Mouse (Mus musculus): Measurements from ENCODE around the gene Asxl1. TPM values are rescaled to one million over a fixed set of nuclear protein-coding genes. Genes with fewer than 3 reads are reported as not detected.

The Asxl1 gene
- polyA plus RNA-seq, 1 experiment from 2014 or later = 7.4 TPM

- no peaks in the 10 kb centered on the region for H3K9me3 ChIP-seq (ENCODE audit: control insufficient read depth)
- peaks cover 22% of the 10 kb centered on the region; the same call in 1 of the 2 replicates for H3K4me1 ChIP-seq (replicated peaks; ENCODE audit: control insufficient read depth, insufficient read depth, low read length)
- WGBS = 49% methylated on average over 5 of the region's 5 CpGs
- H3K9ac ChIP-seq (ENCODE audit: low read depth, low read length) = no peak overlapping the region
- no peak for TF ChIP-seq CTCF (IDR thresholded peaks at IDR 0.05; ENCODE audit: low read depth)
- H3K27ac ChIP-seq (ENCODE audit: low read depth, low read length) = no peak overlapping the region
- H3K27me3 ChIP-seq (replicated peaks; ENCODE audit: control insufficient read depth, insufficient read depth, low read length) = no peaks in the 10 kb centered on the region
- no peak for ATAC-seq
- no peak overlapping the region for H3K4me2 ChIP-seq (replicated peaks; ENCODE audit: low read depth)
- H3K36me3 ChIP-seq (ENCODE audit: control insufficient read depth, insufficient read depth) = peaks cover 39% of the 10 kb centered on the region
- H3K4me3 ChIP-seq (ENCODE audit: low read depth, low read length) = no peak overlapping the region
Measured at GRCm38 (mm10) chr2:153422051-153422450, 76.4 kb downstream of the Asxl1 start.

GRCm38 (mm10) chr2:153423113-153423512 is 77.5 kb downstream of the Asxl1 start:
- Histone ChIP-seq H3K27me3 (replicated peaks; ENCODE audit: control insufficient read depth, insufficient read depth, low read length) (no peaks in the 10 kb centered on the region), H3K27ac (ENCODE audit: low read depth, low read length) (0 out of 2 replicates have a peak overlapping the region, but pooled peaks have one; percentile 15), H3K36me3 (ENCODE audit: control insufficient read depth, insufficient read depth) (peaks cover 33% of the 10 kb centered on the region), H3K4me1 (replicated peaks; ENCODE audit: control insufficient read depth, insufficient read depth, low read length) (peaks cover 22% of the 10 kb centered on the region; the same call in 1 of the 2 replicates), H3K9ac (ENCODE audit: low read depth, low read length) (no peak overlapping the region), H3K4me2 (replicated peaks; ENCODE audit: low read depth) (no peak overlapping the region), H3K9me3 (ENCODE audit: control insufficient read depth) (no peaks in the 10 kb centered on the region), H3K4me3 (ENCODE audit: low read depth, low read length) (no peak overlapping the region)
- TF ChIP-seq CTCF (IDR thresholded peaks at IDR 0.05; ENCODE audit: low read depth) = no peak
- WGBS = 83% methylated on average over 3 of the region's 3 CpGs
- ATAC-seq = no peak

GRCm38 (mm10) chr2:153424557-153424956 is 78.9 kb downstream of the Asxl1 start:
- WGBS = 33% methylated on average over 8 of the region's 8 CpGs
- peaks cover 21% of the 10 kb centered on the region for H3K36me3 ChIP-seq (ENCODE audit: control insufficient read depth, insufficient read depth)
- H3K4me3 ChIP-seq (ENCODE audit: low read depth, low read length) = no peak overlapping the region
- peak; percentile 6; the same call in 1 of the 2 replicates for ATAC-seq
- H3K9me3 ChIP-seq (ENCODE audit: control insufficient read depth) = no peaks in the 10 kb centered on the region
- peak overlapping the region; percentile 95 for H3K27ac ChIP-seq (ENCODE audit: low read depth, low read length)
- peaks cover 22% of the 10 kb centered on the region for H3K4me1 ChIP-seq (replicated peaks; ENCODE audit: control insufficient read depth, insufficient read depth, low read length)
- peak overlapping the region; percentile 32 for H3K4me2 ChIP-seq (replicated peaks; ENCODE audit: low read depth)
- no peak for TF ChIP-seq CTCF (IDR thresholded peaks at IDR 0.05; ENCODE audit: low read depth)
- no peaks in the 10 kb centered on the region for H3K27me3 ChIP-seq (replicated peaks; ENCODE audit: control insufficient read depth, insufficient read depth, low read length)
- no peak overlapping the region for H3K9ac ChIP-seq (ENCODE audit: low read depth, low read length)

GRCm38 (mm10) chr2:153425124-153425844 is 79.7 kb downstream of the Asxl1 start:
- Histone ChIP-seq H3K27me3 (replicated peaks; ENCODE audit: control insufficient read depth, insufficient read depth, low read length) (no peaks in the 10 kb centered on the region), H3K4me2 (replicated peaks; ENCODE audit: low read depth) (peak overlapping the region; percentile 32), H3K9ac (ENCODE audit: low read depth, low read length) (no peak overlapping the region), H3K9me3 (ENCODE audit: control insufficient read depth) (no peaks in the 10 kb centered on the region), H3K36me3 (ENCODE audit: control insufficient read depth, insufficient read depth) (peaks cover 21% of the 10 kb centered on the region), H3K27ac (ENCODE audit: low read depth, low read length) (peak overlapping the region; percentile 95), H3K4me3 (ENCODE audit: low read depth, low read length) (no peak overlapping the region), H3K4me1 (replicated peaks; ENCODE audit: control insufficient read depth, insufficient read depth, low read length) (peaks cover 25% of the 10 kb centered on the region)
- TF ChIP-seq CTCF (IDR thresholded peaks at IDR 0.05; ENCODE audit: low read depth) = no peak
- 41% methylated on average over 4 of the region's 4 CpGs for WGBS
- peak; percentile 94 for ATAC-seq

GRCm38 (mm10) chr2:153425998-153426670 is 80.5 kb downstream of the Asxl1 start:
- peaks cover 22% of the 10 kb centered on the region; the same call in 1 of the 2 replicates for H3K36me3 ChIP-seq (ENCODE audit: control insufficient read depth, insufficient read depth)
- H3K27ac ChIP-seq (ENCODE audit: low read depth, low read length) = peak overlapping the region; percentile 95
- no peak for ATAC-seq
- H3K4me1 ChIP-seq (replicated peaks; ENCODE audit: control insufficient read depth, insufficient read depth, low read length) = peaks cover 25% of the 10 kb centered on the region
- peak overlapping the region; percentile 32 for H3K4me2 ChIP-seq (replicated peaks; ENCODE audit: low read depth)
- 45% methylated on average over 9 of the region's 9 CpGs for WGBS
- TF ChIP-seq CTCF (IDR thresholded peaks at IDR 0.05; ENCODE audit: low read depth) = no peak
- no peaks in the 10 kb centered on the region for H3K9me3 ChIP-seq (ENCODE audit: control insufficient read depth)
- no peaks in the 10 kb centered on the region for H3K27me3 ChIP-seq (replicated peaks; ENCODE audit: control insufficient read depth, insufficient read depth, low read length)
- H3K9ac ChIP-seq (ENCODE audit: low read depth, low read length) = no peak overlapping the region
- H3K4me3 ChIP-seq (ENCODE audit: low read depth, low read length) = no peak overlapping the region

GRCm38 (mm10) chr2:153426931-153427330 is 81.3 kb downstream of the Asxl1 start:
- no peak overlapping the region for H3K4me3 ChIP-seq (ENCODE audit: low read depth, low read length)
- peaks cover 25% of the 10 kb centered on the region for H3K4me1 ChIP-seq (replicated peaks; ENCODE audit: control insufficient read depth, insufficient read depth, low read length)
- H3K27ac ChIP-seq (ENCODE audit: low read depth, low read length) = peak overlapping the region; percentile 43
- 0 out of 2 replicates have a peak overlapping the region, but pooled peaks have one; percentile 6 for H3K4me2 ChIP-seq (replicated peaks; ENCODE audit: low read depth)
- no peak for ATAC-seq
- H3K9ac ChIP-seq (ENCODE audit: low read depth, low read length) = no peak overlapping the region
- no peak for TF ChIP-seq CTCF (IDR thresholded peaks at IDR 0.05; ENCODE audit: low read depth)
- no peaks in the 10 kb centered on the region for H3K9me3 ChIP-seq (ENCODE audit: control insufficient read depth)
- no peaks in the 10 kb centered on the region for H3K27me3 ChIP-seq (replicated peaks; ENCODE audit: control insufficient read depth, insufficient read depth, low read length)
- peaks cover 30% of the 10 kb centered on the region; the same call in 1 of the 2 replicates for H3K36me3 ChIP-seq (ENCODE audit: control insufficient read depth, insufficient read depth)
- WGBS = 5% methylated on average over 2 of the region's 2 CpGs

Data from intestine, postnatal 0 days (tissue).